Mouse (Mus musculus) testis, adult 2 months (tissue): ENCODE data around the gene Vmn1r74.
"Not testable (repeated sequence)": the region's sequence is repeated elsewhere in the genome, so short reads cannot be mapped to it uniquely, and the experiment has no call there.

Experiments
- CTCF ChIP-seq: fragments of 200-500 bp; IDR thresholded peaks from 2 replicates; pipeline ENCODE4 v1.5.1; 2012; ENCODE audit warnings: low read depth, mild to moderate bottlenecking, inconsistent platforms, low read length, moderate library complexity; ENCODE audit not compliant: control insufficient read depth, insufficient read depth, insufficient replicate concordance
- POLR2A ChIP-seq: fragments of 200-500 bp; IDR thresholded peaks from 2 replicates; pipeline ENCODE4 v1.6.1; 2012; ENCODE audit warnings: low read depth, mild to moderate bottlenecking, inconsistent platforms, low read length, moderate library complexity; ENCODE audit not compliant: control insufficient read depth

DNA sequence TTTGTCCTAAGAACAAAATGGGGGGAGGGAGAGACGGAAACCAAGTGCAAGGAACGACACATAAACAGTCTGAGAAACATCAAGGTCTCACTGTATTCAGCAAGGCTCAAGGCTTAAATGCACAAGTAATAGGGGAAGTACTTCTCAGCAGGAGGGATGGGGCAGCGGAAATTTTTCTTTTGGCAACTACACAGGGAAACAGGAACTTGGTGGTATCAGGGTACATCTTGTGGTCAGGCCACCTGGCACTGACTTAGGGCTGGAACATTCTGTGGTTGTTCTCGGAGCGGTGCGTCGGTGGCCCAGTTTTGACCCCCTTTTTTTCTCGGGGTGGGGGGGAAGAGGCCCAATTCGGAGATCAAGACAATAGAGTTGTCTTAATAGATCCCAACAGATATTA is 10.5 kb upstream of the Vmn1r74 start:
- TF ChIP-seq CTCF, POLR2A: not testable (repeated sequence)
